Mouse (Mus musculus) kidney, adult 2 months (tissue): Measurements from ENCODE around the gene Galp. TPM values are rescaled to one million over a fixed set of nuclear protein-coding genes. Genes with fewer than 3 reads are reported as not detected.
A peak's percentile ranks its signal among the peaks of the same experiment; 100 is the strongest.

Source experiments
- DNase-seq: peaks from one replicate; pipeline ENCODE4 v3.0.0; 2021
- H3K27ac ChIP-seq: fragments of 200-500 bp; 2 replicates; pipeline ENCODE4 v1.5.1; 2012; ENCODE audit warnings: low read depth, low read length, control low read depth, inconsistent platforms; ENCODE audit not compliant: insufficient read depth
- H3K27me3 ChIP-seq: fragments of 200-500 bp; replicated peaks from 2 replicates; pipeline ENCODE4 v1.6.1; 2012; ENCODE audit warnings: mild to moderate bottlenecking, moderate library complexity, low read length, inconsistent platforms; ENCODE audit not compliant: control insufficient read depth, insufficient read depth
- H3K36me3 ChIP-seq: fragments of 200-500 bp; 2 replicates; pipeline ENCODE4 v1.6.1; 2012; ENCODE audit warnings: mild to moderate bottlenecking, moderate library complexity, low read length, inconsistent platforms; ENCODE audit not compliant: control insufficient read depth, insufficient read depth
- H3K4me1 ChIP-seq: fragments of 200-500 bp; 2 replicates; pipeline ENCODE4 v1.6.1; 2011; ENCODE audit warnings: low read length; ENCODE audit not compliant: control insufficient read depth, insufficient read depth
- H3K4me3 ChIP-seq: fragments of 200-500 bp; 2 replicates; pipeline ENCODE4 v1.5.1; 2011; ENCODE audit warnings: mild to moderate bottlenecking, low read depth, low read length, control low read depth; ENCODE audit not compliant: insufficient read depth
- CTCF ChIP-seq: fragments of 200-500 bp; conservative IDR thresholded peaks from 2 replicates; pipeline ENCODE4 v1.5.1; 2011; ENCODE audit warnings: low read depth, mild to moderate bottlenecking, control low read depth, low read length, moderate library complexity, mixed read lengths; ENCODE audit not compliant: insufficient read depth, insufficient read length
- POLR2A ChIP-seq: fragments of 200-500 bp; IDR thresholded peaks from one replicate; pipeline ENCODE4 v1.6.1; 2011; ENCODE audit warnings: low read depth, low read length, control low read depth
- WGBS: fragments of 180-500 bp; shearing (Covaris S2); methylation state at CpG from one replicate; pipeline ENCODE4 v1.1.7; 2018; 5-methylcytosine and 5-hydroxymethylcytosine counted together
- polyA plus RNA-seq: library from polyadenylated mRNA; depleted of rRNA; stranded (reverse); fragments of >200 nt; gene quantifications from 2 replicates; pipeline ENCODE4 v1.2.3, GENCODE M21; 2012

Gene Galp
- polyA plus RNA-seq, 1 experiment, result not detected

DNA sequence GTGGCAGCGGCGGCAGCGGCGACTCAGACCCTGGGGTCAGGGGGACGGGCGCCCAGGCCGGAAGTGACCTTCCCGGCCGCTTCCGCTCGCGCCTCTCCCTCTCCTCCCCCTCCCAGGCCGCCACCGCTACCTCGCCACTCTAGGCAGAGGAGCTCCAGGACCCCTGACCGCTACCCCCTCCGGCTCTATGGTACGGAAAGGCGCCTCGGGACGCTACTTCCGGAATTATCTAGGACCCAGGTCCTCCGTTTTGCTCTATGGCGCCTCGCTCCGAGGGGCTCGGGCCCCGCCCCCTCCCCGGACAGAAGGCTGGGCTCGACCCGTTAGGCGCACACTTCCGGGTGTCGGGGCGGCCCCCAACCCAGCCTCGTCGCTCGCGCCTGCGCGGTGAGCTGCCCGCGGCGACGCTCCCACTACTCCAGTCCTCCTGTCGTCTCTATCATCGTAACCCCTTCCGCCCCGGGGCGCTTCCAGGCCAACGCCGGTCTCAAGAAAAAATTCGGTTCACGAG is 40.9 kb upstream of the Galp start, which contains the start of gene Zfp787:
Gene Zfp787 (minus strand): TSS at position 97 of the 511 bp plus-strand sequence.
- Histone ChIP-seq H3K36me3 (no peaks in the 10 kb centered on the region), H3K27ac (peak within 1 kb of the TSS; percentile 97), H3K4me3 (peak within 1 kb of the TSS; percentile 84), H3K4me1 (peaks cover 40% of the 10 kb centered on the region), H3K27me3 (no peaks in the 10 kb centered on the region)
- WGBS, result under 1% methylated on average over 54 of the region's 54 CpGs
- DNase-seq, result peak; percentile 97
- TF ChIP-seq POLR2A, result peak; percentile 2
- TF ChIP-seq CTCF, result no peak

DNA sequence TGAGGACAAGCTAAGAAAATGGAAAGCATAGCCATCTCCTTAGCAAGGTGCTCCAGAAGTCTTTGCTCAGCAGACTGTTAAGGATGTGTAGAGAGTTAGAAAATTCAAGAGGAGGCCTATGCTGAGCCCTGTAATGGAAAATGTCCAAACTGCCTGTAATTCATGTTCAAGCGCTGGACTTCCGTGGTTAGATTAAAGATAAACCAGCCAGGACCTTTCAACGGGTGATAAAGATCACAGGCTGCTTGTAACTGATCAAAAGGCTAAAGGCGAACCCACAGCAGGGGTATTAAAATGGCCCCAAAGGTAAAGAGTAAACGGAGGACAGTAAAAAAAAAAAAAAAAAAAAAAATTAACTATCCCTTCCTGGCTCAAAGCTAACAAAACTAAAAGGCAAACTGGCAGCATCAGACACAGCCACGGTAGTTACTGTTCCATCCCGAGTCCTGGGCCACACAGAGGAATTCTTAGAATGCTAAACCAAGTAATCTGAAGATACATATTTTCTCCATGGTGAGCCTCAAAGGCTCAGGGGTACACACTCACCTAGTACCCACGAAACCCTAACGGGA is 39.9 kb upstream of the Galp start:
- H3K27ac ChIP-seq, result peak overlapping the region; percentile 87
- TF ChIP-seq POLR2A, result no peak
- no peak for TF ChIP-seq CTCF
- H3K27me3 ChIP-seq, result no peaks in the 10 kb centered on the region
- peaks cover 30% of the 10 kb centered on the region for H3K4me1 ChIP-seq
- H3K4me3 ChIP-seq, result peak overlapping the region; percentile 32
- peak; percentile 92 for DNase-seq
- WGBS, result 21% methylated on average over 9 of the region's 9 CpGs
- H3K36me3 ChIP-seq, result no peaks in the 10 kb centered on the region

- TF ChIP-seq CTCF (no peak), POLR2A (no peak)
- DNase-seq, result no peak
- Histone ChIP-seq H3K4me1 (peaks cover 27% of the 10 kb centered on the region), H3K27me3 (no peaks in the 10 kb centered on the region), H3K27ac (peak overlapping the region; percentile 80), H3K4me3 (no peak overlapping the region), H3K36me3 (no peaks in the 10 kb centered on the region)
- 38% methylated on average over 1 of the region's 1 CpGs for WGBS
Measured at GRCm38 (mm10) chr7:6157479-6157878, 39.4 kb upstream of the Galp start.

GRCm38 (mm10) chr7:6159604-6160003 is 37.3 kb upstream of the Galp start:
- Histone ChIP-seq H3K27ac (no peak overlapping the region), H3K27me3 (no peaks in the 10 kb centered on the region), H3K4me3 (no peak overlapping the region), H3K4me1 (peaks cover 9% of the 10 kb centered on the region; the same call in 1 of the 2 replicates), H3K36me3 (no peaks in the 10 kb centered on the region)
- 83% methylated on average over 3 of the region's 3 CpGs for WGBS
- DNase-seq, result no peak
- TF ChIP-seq CTCF (no peak), POLR2A (no peak)

DNA sequence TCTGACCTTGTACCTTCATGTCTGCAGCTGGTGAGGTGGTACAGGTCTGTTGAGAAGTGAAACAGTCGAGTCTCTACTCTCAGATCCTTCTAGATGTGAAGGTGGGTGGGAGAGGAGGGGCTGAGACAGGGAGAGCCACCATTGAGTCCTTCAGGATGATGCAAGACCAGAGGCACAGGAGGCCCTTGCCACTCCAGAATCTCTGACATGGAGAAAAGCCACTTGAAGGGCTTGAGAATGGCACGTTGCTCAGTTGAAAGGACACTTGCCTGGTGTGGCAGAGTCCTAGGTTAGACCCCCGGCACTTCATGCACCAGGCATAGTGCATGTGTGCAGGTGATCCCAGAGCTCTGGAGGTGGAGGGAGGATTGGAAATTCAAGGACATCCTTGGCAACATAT is 35.3 kb upstream of the Galp start:
- Histone ChIP-seq H3K4me1 (peaks cover 8% of the 10 kb centered on the region; the same call in 1 of the 2 replicates), H3K27me3 (no peaks in the 10 kb centered on the region), H3K36me3 (no peaks in the 10 kb centered on the region), H3K4me3 (no peak overlapping the region), H3K27ac (no peak overlapping the region)
- no peak for DNase-seq
- WGBS, result 71% methylated on average over 3 of the region's 3 CpGs
- TF ChIP-seq CTCF (no peak), POLR2A (no peak)

GRCm38 (mm10) chr7:6162172-6162571 is 34.7 kb upstream of the Galp start:
- H3K4me3 ChIP-seq, result no peak overlapping the region
- no peaks in the 10 kb centered on the region for H3K27me3 ChIP-seq
- H3K4me1 ChIP-seq, result peaks cover 5% of the 10 kb centered on the region; the same call in 1 of the 2 replicates
- H3K36me3 ChIP-seq, result no peaks in the 10 kb centered on the region
- H3K27ac ChIP-seq, result no peak overlapping the region
- TF ChIP-seq CTCF (no peak), POLR2A (no peak)
- no peak for DNase-seq
- 79% methylated on average over 4 of the region's 4 CpGs for WGBS

GRCm38 (mm10) chr7:6164671-6165070 is 32.2 kb upstream of the Galp start:
- Histone ChIP-seq H3K36me3 (no peaks in the 10 kb centered on the region), H3K4me1 (no peaks in the 10 kb centered on the region), H3K27me3 (no peaks in the 10 kb centered on the region), H3K27ac (no peak overlapping the region), H3K4me3 (no peak overlapping the region)
- no peak for DNase-seq
- TF ChIP-seq POLR2A (no peak), CTCF (no peak)
- WGBS, result 75% methylated on average over 5 of the region's 5 CpGs
